Mouse (Mus musculus) cortical plate, adult 2 months (tissue): ENCODE results near the gene Arl15.

Experiments used
- CTCF ChIP-seq: fragments of 200-500 bp; IDR thresholded peaks from 2 replicates; pipeline ENCODE4 v1.5.1; 2011; ENCODE audit warnings: mild to moderate bottlenecking, control low read depth, low read length; ENCODE audit not compliant: insufficient read depth; ENCODE audit errors: extremely low read depth
- POLR2A ChIP-seq: fragments of 200-500 bp; IDR thresholded peaks from 2 replicates; pipeline ENCODE4 v1.6.1; 2011; ENCODE audit warnings: mild to moderate bottlenecking, low read length, control low read depth; ENCODE audit not compliant: insufficient read depth; ENCODE audit errors: extremely low read depth

DNA sequence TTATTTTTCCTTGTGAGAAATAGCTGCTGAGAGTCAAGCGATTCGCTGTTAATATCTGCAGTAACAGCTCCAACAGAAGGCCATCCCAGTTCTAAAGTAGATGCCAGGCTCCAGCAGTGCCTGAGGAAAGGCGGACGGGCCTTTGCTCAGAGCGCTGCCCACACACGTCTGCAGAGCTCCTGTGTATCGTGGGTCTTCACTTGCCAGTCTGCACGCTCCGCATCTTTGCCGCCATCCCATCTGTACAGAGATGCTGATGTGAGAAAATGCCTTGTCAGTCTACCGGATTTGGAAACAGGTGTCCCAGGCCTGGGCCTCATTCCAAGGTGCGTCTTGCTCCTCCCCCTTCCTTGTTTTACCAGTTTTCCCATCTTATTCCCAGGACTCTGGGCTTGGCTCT is 27.6 kb downstream of the Arl15 start:
- TF ChIP-seq POLR2A = no peak
- TF ChIP-seq CTCF = no peak
